Mouse (Mus musculus) urinary bladder, postnatal 36 days (tissue): ENCODE data around the gene Zcchc4.
"Not testable (repeated sequence)": the region's sequence is repeated elsewhere in the genome, so short reads cannot be mapped to it uniquely, and the experiment has no call there.

Experiments
- DNase-seq, 2 experiments: peaks; one replicate each; pipeline ENCODE4 v3.0.0; 2022; ENCODE audit warnings: low spot score in 2 of 2, mixed read lengths in 1 of 2

Zcchc4 gene

GRCm38 (mm10) chr5:52775237-52775636 is at the start of gene Zcchc4:
Zcchc4 (plus strand) TSS chr5:52775409.
- no peak for DNase-seq

DNA sequence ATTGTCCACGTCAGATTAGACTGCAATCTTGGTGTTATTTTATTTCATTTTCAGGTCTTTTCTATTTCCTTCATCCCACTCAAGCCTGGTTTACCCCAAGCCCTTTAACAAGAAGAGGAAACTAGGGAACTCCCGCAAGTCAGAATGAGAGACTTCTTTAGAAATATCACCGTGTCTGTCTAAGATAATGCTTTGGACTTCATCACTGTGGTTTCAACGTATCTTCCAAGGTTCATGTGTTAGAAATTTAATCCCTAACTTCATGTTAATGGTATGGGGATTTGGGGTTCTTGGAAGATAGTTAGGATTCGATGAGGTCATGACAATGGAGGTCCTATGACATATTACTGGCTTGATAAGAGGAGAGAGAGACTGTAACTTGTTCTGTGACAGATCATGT is 47.5 kb upstream of the Zcchc4 start:
- DNase-seq, result no peak

- DNase-seq, result no peak
Measured at GRCm38 (mm10) chr5:52732811-52733210, 42.4 kb upstream of the Zcchc4 start.

GRCm38 (mm10) chr5:52736046-52736445 is 39.2 kb upstream of the Zcchc4 start:
- DNase-seq, result no peak

DNA sequence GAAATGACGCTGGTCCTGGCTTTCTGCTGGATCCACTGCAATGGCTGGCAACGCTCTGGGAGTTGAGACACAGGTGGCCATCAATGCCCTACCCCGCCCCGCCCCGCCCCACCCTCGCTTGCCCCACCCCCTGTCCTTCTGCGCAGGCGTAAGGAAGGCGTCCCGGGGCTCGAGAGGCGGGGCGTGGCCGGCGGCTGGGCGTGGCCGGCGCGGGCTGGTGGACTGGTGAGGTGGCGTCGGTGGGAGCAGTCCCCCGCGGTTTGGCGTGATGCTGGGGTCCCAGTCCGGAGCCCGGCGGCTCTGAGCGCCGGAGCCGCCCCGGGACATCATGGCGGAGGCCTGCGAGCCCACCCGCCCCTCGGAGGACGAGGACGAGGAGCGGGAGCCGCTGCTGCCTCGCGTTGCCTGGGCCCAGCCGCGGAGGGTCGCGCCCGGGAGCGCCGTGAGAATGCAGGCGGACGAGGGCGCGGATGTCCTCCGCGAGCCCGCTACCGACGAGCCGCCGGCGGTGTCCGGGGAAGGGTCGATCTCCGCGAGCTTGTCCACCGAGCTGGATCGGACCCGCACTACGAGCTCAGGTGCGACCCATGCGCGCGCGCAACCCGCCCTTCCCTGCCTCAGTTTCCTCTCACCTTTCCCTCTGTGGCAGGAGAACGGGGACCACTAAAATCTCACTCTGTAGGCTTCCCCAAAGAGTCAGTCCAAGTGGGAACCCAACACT is 33.7 kb upstream of the Zcchc4 start, which contains the start of gene Pi4k2b:
Gene Pi4k2b, plus strand, starts transcription at position 184 of the 721 bp plus-strand sequence.
- peak; percentile 67 to 81 for DNase-seq

GRCm38 (mm10) chr5:52742112-52742813 is 32.9 kb upstream of the Zcchc4 start:
- peak; percentile 20 to 51 for DNase-seq

DNA sequence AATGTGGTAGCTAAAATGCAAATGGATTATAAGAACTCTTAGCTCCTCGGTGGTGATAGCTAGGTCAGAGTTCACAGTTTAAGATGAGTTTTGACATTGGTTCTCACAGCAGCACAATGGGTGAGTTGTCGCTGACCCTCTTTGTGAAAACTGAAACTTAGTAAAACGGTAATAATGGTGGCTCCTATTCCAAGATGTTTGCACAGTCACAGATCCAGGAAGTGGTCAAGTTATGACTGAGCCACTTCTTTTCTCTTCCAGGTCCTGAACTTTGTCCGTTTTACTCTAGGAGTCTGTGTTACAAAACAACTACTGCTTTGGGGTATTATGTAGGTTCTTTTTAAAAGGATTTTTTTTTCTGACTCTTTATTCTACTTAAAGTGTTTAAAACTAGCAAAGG is 32.0 kb upstream of the Zcchc4 start:
- no peak for DNase-seq

DNA sequence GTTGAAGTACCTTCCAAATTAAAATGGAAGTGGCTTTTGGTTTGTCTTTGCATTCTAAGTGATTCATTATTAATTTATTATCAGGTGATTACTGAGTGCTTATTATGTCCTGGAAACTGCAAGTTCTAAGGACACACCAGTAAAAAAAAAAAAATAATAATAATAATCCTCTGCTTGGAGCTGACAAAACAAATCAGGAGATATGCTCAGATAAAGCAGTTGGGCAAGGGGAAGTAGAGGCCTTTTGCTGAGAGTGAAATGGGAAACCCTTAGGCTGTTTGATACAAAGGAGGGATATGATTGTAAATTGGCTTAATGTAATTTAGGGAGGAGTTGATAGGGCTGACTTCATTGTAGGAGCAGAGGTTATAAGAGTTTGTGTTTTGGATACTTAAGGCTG is 28.3 kb upstream of the Zcchc4 start:
- no peak for DNase-seq

- no peak for DNase-seq
Measured at GRCm38 (mm10) chr5:52748732-52749131, 26.5 kb upstream of the Zcchc4 start.

- no peak for DNase-seq
Measured at GRCm38 (mm10) chr5:52753146-52753545, 22.1 kb upstream of the Zcchc4 start.

GRCm38 (mm10) chr5:52754196-52754595 is 21.0 kb upstream of the Zcchc4 start:
- DNase-seq, result no peak

DNA sequence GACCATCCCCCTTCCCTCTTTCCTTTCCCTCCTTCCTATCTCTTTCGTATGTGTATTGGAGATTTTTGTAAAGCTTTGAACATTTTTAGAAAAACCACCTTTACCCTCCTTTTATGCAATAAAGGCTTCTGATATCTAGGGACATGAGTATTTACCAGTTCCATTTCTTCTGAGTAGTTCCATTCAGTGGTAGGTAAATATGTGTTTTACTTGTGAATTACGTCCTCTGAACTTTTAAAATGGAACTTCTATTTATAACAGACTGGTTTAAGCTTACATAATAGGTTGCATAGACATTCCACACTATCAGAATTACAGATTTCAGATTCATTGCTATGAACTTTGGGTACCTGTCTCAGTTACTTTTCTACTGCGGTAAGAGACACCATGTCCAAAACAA is 19.9 kb upstream of the Zcchc4 start:
- DNase-seq, result no peak

DNA sequence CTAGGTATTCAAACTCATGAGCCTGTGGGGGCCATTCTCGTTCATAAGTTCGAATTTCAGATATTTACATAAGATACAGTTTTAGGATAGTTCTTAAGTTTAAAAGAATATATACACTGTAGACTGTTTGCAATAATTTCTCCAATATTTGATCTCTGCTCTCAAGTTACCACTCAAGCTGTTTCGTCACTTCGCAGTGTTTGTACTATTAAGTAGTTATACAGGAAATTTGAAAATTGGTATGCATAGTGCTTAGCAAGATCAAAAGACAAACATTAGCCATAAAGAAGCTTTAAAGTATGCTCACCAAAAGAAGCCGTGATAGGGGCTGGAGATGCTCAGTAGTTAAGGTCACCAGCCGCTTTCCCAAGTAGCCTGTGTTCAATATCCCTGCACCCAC is 19.2 kb upstream of the Zcchc4 start:
- DNase-seq, result no peak

DNA sequence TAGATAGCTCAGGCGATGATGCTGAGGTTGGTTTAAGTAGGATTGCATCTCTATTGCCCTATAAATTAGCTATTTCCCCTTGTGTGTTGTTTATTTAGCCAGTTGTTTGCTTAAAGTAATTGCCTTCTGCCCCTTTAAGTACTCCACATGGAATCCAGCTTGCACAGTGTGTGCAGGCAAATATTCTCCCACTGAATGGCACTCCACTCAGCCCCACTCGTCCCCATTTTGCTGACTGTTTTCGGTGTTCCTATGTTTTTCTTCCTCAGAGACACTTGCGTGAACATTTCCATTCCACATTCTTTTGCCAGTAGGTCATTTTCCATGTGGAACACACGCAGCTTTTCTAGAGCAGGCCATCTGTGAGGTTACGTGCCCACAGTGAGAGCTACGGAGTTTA is 12.6 kb upstream of the Zcchc4 start:
- DNase-seq, result no peak

- no peak for DNase-seq
Measured at GRCm38 (mm10) chr5:52774267-52774666, 942 bp upstream of the Zcchc4 start.

DNA sequence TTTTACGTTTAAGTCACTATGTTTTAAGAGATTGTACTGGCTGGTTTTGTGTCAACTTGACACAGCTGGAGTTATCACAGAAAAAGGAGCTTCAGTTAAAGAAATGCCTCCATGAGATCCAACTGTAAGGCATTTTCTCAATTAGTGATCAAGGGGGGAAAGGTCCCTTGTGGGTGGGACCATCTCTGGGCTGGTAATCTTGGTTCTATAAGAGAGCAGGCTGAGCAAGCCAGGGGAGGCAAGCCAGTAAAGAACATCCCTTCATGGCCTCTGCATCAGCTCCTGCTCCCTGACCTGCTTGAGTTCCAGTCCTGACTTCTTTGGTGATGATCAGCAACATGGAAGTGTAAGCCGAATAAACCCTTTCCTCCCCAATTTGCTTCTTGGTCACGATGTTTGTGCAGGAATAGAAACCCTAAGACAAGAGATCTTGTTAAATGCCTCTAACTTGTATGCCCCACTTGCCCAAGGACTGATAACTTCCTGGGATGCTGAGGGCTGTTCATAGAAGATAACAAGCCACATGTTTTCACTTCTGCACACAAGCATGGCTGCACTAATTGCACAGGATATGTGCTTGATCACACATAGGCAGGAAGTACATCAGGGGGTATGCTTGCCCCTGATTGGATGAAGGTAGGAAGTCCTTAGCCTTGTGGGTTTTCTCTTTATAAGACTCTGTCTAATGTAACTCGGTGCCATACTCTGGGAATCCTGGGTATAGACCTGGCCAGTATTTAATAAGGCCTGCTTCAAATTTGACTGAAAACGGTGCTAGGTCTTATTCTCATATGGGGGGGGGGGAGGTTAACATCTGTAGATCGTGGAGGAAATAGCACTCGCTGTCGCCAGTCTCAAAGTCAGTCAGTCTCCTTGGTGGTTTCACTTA is 1.5 kb downstream of the Zcchc4 start:
- DNase-seq, result not testable (repeated sequence)

DNA sequence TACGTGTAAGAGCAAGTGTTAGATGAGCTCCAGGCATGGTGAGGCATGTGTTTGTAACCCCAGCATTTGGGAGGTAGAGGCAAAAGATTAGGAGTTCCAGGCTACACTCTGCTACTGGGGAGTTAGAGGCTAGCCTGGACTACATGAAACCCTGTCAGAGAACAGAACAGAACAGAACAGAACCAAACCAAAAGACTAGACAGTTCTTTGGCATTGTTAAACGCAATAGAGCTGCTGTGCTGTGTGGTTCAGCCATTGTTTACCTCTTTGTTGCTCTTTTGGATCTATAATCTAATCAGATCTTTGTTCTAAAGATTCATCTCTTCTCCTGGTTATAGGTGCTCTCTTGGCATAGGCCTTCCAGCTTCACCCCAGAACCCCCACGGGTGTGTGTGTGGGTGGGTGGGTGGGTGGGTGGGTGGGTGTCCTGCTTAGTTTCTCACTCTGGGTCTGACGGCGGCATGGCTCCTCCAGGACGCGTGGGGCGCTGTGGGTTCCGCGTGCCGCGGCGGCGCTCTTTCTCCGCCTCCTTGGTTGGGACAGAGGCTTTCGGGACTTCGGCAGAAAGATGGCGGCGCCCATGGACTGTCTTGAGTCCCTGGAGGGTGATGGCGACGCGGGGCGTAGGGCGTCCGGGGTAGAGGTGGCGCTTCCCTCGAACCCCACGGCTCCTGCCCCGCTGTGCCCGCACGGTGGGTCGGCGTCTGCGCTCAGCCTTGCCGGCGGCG is 7.5 kb downstream of the Zcchc4 start:
- peak; percentile 69 to 84 for DNase-seq

DNA sequence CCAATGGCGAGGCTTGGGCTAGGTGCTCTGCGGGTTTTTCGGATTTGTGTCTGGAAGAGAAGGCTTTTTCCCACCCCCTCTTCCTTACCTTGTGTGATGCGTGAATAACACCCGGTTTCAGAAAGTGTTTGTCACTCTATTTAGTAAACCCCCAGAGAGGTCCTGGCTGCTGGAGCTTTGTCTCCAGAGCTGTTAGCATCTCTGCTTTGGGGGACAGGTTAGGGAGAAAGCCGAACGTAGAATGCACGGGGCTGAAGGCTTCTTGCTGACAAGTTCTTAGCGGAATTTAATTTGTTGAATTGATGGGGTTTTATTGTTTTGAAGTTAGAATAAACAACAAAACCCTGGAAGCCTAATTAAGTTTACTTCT is 8.0 kb downstream of the Zcchc4 start:
- no peak for DNase-seq

DNA sequence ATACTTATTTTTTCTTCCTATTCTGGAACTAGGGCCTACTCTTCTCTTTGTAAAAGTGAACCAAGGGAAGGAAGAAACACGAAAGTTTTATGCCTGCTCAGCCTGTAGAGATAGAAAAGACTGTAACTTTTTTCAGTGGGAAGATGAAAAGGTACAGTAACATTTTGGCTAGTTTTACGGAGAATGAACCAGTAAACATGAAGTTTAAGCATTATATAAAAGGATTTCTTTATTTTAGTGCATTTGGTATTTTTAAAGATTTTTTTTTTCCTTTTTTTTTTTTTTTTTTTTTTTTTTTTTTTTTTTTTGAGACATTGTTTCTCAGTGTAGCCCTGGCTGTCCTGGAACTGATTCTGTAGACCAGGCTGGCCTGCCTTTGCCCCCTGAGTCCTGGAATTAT is 8.7 kb downstream of the Zcchc4 start:
- DNase-seq, result no peak

- DNase-seq, result no peak
Measured at GRCm38 (mm10) chr5:52786556-52787322, 11.5 kb downstream of the Zcchc4 start.

DNA sequence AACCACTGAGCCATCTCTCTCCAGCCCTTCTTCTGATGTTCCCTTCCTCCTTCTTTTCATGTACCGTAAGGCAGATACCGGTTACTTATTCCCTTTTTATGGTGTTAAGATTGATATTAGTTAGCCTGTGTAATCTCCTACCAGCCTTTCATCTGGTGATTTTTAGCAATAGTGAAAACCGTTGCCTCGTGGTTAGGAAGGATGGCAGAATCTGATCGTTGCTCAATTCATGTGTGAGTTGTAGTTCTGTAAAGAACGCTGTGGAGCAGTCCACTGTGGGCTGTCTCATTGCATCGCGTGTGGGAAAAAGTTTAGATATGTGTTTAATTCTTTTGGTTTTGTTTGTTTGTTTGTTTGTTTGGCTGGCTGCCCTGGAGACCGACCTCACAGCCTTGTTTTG is 18.0 kb downstream of the Zcchc4 start:
- no peak for DNase-seq
